Mouse (Mus musculus): Measurements from ENCODE around the gene Cldn5.

DNA sequence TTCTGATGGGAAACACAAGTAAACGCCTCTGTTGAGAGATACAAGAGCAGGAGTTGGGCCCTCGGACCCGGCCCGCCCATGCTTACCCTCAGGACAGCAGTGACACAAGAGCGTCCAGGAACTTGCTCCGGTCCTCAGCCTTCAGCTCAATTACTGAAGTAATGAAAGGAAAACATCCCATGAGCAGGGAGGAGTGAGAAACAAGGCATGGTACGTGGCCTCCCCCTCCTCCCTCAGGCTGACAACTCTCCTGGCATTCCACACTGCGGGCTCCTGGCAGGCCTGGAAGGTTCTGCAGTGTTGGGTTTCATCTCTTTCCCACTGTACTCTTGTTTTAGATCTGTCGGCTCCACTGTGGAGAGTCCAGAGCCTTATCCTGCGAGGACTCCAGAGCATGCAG, 5.2 kb downstream of the Cldn5 start:
- TF ChIP-seq POLR2A (IDR thresholded peaks at IDR 0.05; ENCODE audit: low read depth, low read length) (no peak), CTCF (IDR thresholded peaks at IDR 0.05; ENCODE audit: borderline replicate concordance, insufficient read depth, low read length) (no peak)
